ENCODE assay signal across 13 mouse cellular contexts in genomic region chr3:136369466-136369865, GRCm38 (mm10). TPM values are rescaled to one million over a fixed set of nuclear protein-coding genes. Genes with fewer than 3 reads are reported as not detected.
DNase-seq lines count a peak whose midpoint lies in the region; TF ChIP-seq lines count a peak whose summit lies in the region.
"Had no signal": no experiment of that assay in that cellular context is flagged by ENCODE, and none has a peak within 500 bp of the region (broad histone marks: within the 10 kb centered on the region; RNA-seq: fewer than 3 reads in every experiment).

No protein-coding gene starts in this region.

- intact Hi-C loops in left cerebral cortex, adult 2 months (cut with DNase I): no loop called here

- peak overlapping the region; percentile 71 for H3K27ac ChIP-seq in left cerebral cortex, adult 2 months
- H3K27ac ChIP-seq: forebrain, embryonic 13.5 days; heart, embryonic 15.5 days; limb, embryonic 13.5 days; liver, embryonic 14.5 days had no signal

- no peak for DNase-seq in left cerebral cortex, adult 2 months (ENCODE audit: extremely low spot score in 1 of 2, low spot score in 2 of 2)
- no peak for DNase-seq in left cerebral cortex, adult 11 months (ENCODE audit: low spot score)
- DNase-seq in cerebellum, adult 9-10 months: peak; percentile 14
- peak; percentile 13 to 27 for DNase-seq in cerebellum, postnatal 25 days
- peak; percentile 6 to 14 for DNase-seq in layer of hippocampus, postnatal 10 days (ENCODE audit: low spot score in 2 of 2)
- no peak for DNase-seq in heart, adult 8-10 months (ENCODE audit: low spot score)
- no peak for DNase-seq in gastrocnemius, adult 8-10 months (ENCODE audit: low spot score in 2 of 2)
- DNase-seq: kidney, adult 8-10 months; thymus, postnatal 4 days had no signal

- TF ChIP-seq CTCF in left cerebral cortex, adult 2 months (IDR thresholded peaks at IDR 0.05): no peak

- H3K4me3 ChIP-seq in left cerebral cortex, adult 2 months: peak overlapping the region; percentile 26
- H3K4me3 ChIP-seq: forebrain, embryonic 13.5 days; heart, embryonic 15.5 days; limb, embryonic 13.5 days had no signal

RNA-seq across cellular contexts. Expression of gene Bank1, which starts 43.6 kb away (rescaled TPM):
- total RNA-seq in left cerebral cortex, adult 2 months (2021): 1 to 10 TPM in 1 of 2 experiments, under 1 TPM in 1; 0.97 to 1.3 TPM
- 1 to 10 TPM; 1.0 to 1.3 TPM for total RNA-seq in layer of hippocampus, postnatal 10 days (2021)
- 1 to 10 TPM in 3 of 4 experiments, under 1 TPM in 1; 0.76 to 1.5 (median 1.1) TPM for total RNA-seq in heart, adult 8-10 months (2022)
- under 1 TPM in 3 of 4 experiments, not detected in 1; 0.10 to 0.52 (median 0.38) TPM for total RNA-seq in gastrocnemius, adult 8-10 months (2022)

Comparison
In these comparisons a context has a peak if more than half of its experiments do, and no peak if none do; other contexts are left out.
1. DNase-seq: peak in cerebellum, adult 9-10 months (single experiment), cerebellum, postnatal 25 days (2 of 2) and layer of hippocampus, postnatal 10 days (2 of 2); none in left cerebral cortex, adult 2 months (0 of 2), left cerebral cortex, adult 11 months (single experiment), heart, adult 8-10 months (single experiment) and gastrocnemius, adult 8-10 months (0 of 2).